Mouse (Mus musculus) midbrain, embryonic 12.5 days (tissue): ENCODE results near the gene Arhgap23. TPM values are rescaled to one million over a fixed set of nuclear protein-coding genes. Genes with fewer than 3 reads are reported as not detected.

Experiments
- ATAC-seq: fragments of 200-750 bp; cut with Nextera tagmentation; 2 replicates; pipeline ENCODE4 v1.8.0; 2017; ENCODE audit warnings: low read depth, moderate TSS enrichment, moderate library complexity; ENCODE audit not compliant: low FRiP score
- H3K27ac ChIP-seq: fragments of 300-500 bp; sonication (generic); replicated peaks from 2 replicates; pipeline ENCODE4 v1.5.1; 2016; ENCODE audit warnings: mild to moderate bottlenecking
- H3K27me3 ChIP-seq: fragments of 300-500 bp; sonication (generic); 2 replicates; pipeline ENCODE4 v1.6.1; 2016; ENCODE audit warnings: mild to moderate bottlenecking
- H3K36me3 ChIP-seq: fragments of 300-500 bp; sonication (generic); 2 replicates; pipeline ENCODE4 v1.6.1; 2016
- H3K4me1 ChIP-seq: fragments of 300-500 bp; sonication (generic); 2 replicates; pipeline ENCODE4 v1.6.1; 2016
- H3K4me2 ChIP-seq: fragments of 300-500 bp; sonication (generic); replicated peaks from 2 replicates; pipeline ENCODE4 v1.6.1; 2016; ENCODE audit warnings: mild to moderate bottlenecking, moderate library complexity
- H3K4me3 ChIP-seq: fragments of 300-500 bp; sonication (generic); 2 replicates; pipeline ENCODE4 v1.5.1; 2016; ENCODE audit warnings: mild to moderate bottlenecking
- H3K9ac ChIP-seq: fragments of 300-500 bp; sonication (generic); replicated peaks from 2 replicates; pipeline ENCODE4 v1.6.1; 2016; ENCODE audit warnings: mild to moderate bottlenecking, moderate library complexity
- H3K9me3 ChIP-seq: fragments of 300-500 bp; sonication (generic); 2 replicates; pipeline ENCODE4 v1.6.1; 2016; ENCODE audit warnings: mild to moderate bottlenecking
- WGBS: fragments of 180-500 bp; shearing (Covaris S2); methylation state at CpG from one replicate; pipeline ENCODE4 v1.1.7; 2016; 5-methylcytosine and 5-hydroxymethylcytosine counted together
- polyA plus RNA-seq: library from polyadenylated mRNA; unstranded; fragments of >200 nt; fragmentation: Nextera tagmentation; extraction: Ambion mirVana; gene quantifications from 2 replicates; pipeline ENCODE4 v1.2.1, GENCODE M21; 2016

Arhgap23 gene
- polyA plus RNA-seq, 1 experiment from 2014 or later, result 6.3 TPM

DNA sequence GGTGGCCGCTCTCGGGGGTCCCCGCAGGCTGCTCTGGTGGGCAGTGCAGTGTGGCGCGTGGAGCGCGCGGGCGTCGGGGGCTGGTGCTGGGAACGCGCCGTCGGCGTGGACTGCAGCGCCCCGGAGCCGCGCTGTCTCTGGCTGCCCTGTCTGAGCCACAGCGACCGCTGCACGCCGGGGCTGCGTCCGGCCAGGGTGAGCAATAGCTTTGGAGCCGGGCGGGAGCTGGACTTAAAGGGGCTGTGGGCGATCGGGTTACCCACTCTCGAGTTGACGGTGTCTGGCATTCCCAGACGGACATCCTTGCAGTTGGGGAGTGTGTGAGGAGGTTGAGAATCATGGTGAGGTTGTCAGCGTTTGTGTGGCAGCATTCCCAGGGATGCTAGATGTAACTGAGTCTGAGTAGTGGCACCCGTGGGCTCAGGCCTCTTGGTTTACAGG lies 25.1 kb downstream of the Arhgap23 start:
- Histone ChIP-seq H3K4me3 (peak overlapping the region; percentile 45), H3K27ac (0 out of 2 replicates have a peak overlapping the region, but pooled peaks have one; percentile 12), H3K9ac (peak overlapping the region; percentile 50), H3K4me1 (peaks cover 30% of the 10 kb centered on the region), H3K27me3 (peaks cover 77% of the 10 kb centered on the region), H3K36me3 (no peaks in the 10 kb centered on the region), H3K9me3 (no peaks in the 10 kb centered on the region), H3K4me2 (peak overlapping the region; percentile 55)
- ATAC-seq, result no peak
- 4% methylated on average over 34 of the region's 34 CpGs for WGBS

DNA sequence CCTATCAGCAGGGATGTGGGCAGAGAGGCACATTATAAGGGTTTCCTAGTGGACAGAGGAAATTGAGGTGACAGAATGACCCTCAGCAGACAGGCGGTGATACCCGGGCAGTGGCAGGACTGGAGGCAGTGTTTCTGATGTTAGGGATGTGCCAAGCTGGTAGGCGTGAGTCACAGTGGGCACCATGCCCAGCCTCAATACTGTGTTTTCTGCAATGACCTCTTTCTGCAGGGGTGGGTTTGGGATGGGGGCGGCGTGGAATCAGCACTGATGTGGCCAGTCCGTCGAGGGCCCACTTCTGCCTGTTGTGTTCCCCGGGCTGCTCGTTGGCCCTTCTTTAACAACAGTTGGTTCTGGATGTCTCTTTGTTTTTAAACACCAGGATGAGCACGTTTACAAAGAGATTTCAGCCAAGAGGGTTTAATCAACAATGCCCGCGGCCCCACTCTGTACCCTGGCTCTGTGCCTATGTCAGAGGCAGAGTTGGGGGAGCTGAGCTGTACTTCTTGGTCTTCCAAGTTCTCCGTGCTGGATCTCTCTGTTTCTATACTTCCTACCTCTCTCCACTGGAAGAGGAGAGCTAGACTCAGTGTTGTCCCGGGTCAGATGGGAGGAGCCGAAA lies 25.8 kb downstream of the Arhgap23 start:
- peaks cover 73% of the 10 kb centered on the region for H3K27me3 ChIP-seq
- no peak for ATAC-seq
- H3K36me3 ChIP-seq, result no peaks in the 10 kb centered on the region
- H3K4me3 ChIP-seq, result peak overlapping the region; percentile 45; the same call in 1 of the 2 replicates
- H3K4me2 ChIP-seq, result peak overlapping the region; percentile 55; the same call in 1 of the 2 replicates
- 61% methylated on average over 15 of the region's 15 CpGs for WGBS
- H3K4me1 ChIP-seq, result peaks cover 26% of the 10 kb centered on the region
- H3K9ac ChIP-seq, result no peak overlapping the region
- no peak overlapping the region for H3K27ac ChIP-seq
- no peaks in the 10 kb centered on the region for H3K9me3 ChIP-seq

DNA sequence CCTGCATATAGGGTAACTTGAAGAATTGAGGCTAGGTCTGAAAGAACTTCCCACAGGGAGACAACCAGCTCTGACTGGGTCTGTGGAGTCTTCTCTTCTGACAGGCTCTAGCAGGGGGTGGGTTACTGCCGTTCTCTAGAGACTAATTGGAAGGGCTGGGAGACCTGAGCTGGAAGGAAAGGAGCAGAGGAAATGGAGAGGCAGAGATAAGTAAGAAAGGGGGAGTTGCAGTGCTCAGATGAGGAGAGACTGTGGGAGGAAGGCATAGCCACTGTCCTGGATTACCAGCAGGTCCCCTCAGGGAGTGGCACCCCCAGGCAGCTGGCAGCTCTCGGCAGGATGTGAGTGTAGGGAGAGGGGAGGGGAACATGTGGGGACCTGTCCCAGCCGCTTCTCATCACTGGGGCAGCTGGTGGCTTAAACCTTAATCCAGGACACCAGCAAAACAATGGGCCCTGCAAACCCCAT lies 26.4 kb downstream of the Arhgap23 start:
- H3K4me3 ChIP-seq, result 0 out of 2 replicates have a peak overlapping the region, but pooled peaks have one; percentile 0
- ATAC-seq, result peak; percentile 49; the same call in 1 of the 2 replicates
- H3K9me3 ChIP-seq, result no peaks in the 10 kb centered on the region
- 2% methylated on average over 3 of the region's 3 CpGs for WGBS
- H3K27me3 ChIP-seq, result peaks cover 67% of the 10 kb centered on the region
- H3K27ac ChIP-seq, result no peak overlapping the region; the same call in 1 of the 2 replicates
- H3K36me3 ChIP-seq, result no peaks in the 10 kb centered on the region
- peaks cover 26% of the 10 kb centered on the region for H3K4me1 ChIP-seq
- no peak overlapping the region for H3K4me2 ChIP-seq
- no peak overlapping the region for H3K9ac ChIP-seq

DNA sequence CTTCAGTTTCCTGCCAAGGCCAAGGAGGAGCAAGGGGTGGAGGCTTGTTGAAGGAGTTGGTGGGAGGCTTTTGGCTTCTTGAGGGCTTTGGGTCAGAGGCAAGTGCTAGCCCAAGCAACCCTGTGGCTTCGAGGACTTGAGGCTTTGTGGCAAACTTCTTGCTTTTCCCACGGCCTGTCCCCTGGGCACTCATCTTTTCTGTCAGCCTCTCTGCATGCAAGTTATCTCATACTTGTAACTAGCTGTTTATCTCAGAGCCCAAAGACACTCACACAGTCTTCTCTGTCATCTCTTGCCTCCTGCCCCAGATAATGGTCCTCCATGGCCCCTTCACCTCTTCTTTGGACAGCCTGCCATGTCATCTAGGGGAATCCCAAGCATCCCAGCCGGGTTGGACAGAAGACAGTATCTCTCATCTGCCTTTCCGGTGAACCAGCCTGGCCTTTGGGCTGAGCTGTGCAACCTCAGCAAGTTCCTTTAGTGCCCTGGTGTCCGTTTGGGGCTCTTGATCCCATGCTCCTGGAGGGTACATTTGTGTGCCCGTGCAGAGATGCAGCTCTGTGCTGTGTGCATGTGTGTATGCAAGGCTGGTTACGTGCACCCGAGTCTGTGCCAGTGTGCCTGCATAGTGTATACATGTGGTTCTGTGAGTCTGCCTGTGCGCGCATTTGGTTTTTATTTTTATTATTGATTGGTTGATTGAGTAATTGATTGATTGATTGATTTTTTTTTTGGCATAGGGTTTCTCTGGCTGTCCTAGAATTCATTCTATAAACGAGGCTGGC lies 27.8 kb downstream of the Arhgap23 start:
- H3K27me3 ChIP-seq, result peaks cover 60% of the 10 kb centered on the region

DNA sequence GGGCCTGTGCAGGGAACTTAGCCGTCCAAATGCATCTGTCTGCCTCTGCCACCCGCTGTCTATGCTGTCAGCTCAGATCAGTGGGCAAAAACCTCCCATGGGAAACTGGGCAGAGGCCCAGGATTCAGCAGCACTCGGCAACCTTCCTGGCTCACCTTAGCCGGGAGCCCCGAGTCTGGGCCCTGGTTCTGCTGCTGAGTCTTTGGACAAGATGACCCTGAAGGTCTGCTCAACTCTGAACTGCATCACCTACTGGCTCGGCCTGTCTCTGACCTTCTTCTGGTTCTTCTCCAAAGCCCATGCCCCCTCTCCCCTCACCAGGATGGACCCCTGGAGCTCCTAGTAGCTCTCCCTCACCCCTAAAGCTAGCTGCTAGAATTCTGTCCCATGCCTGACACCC lies 30.3 kb downstream of the Arhgap23 start:
- H3K27ac ChIP-seq, result no peak overlapping the region
- no peak overlapping the region for H3K4me2 ChIP-seq
- 81% methylated on average over 6 of the region's 6 CpGs for WGBS
- H3K27me3 ChIP-seq, result peaks cover 34% of the 10 kb centered on the region
- no peak overlapping the region for H3K9ac ChIP-seq
- H3K9me3 ChIP-seq, result no peaks in the 10 kb centered on the region
- no peak for ATAC-seq
- peaks cover 22% of the 10 kb centered on the region for H3K4me1 ChIP-seq
- H3K36me3 ChIP-seq, result no peaks in the 10 kb centered on the region
- H3K4me3 ChIP-seq, result no peak overlapping the region

More for the DNA sequence above, 27.8 kb downstream of the Arhgap23 start:
- 0 out of 2 replicates have a peak overlapping the region, but pooled peaks have one; percentile 17 for H3K9ac ChIP-seq
- H3K36me3 ChIP-seq, result no peaks in the 10 kb centered on the region
- no peaks in the 10 kb centered on the region for H3K9me3 ChIP-seq
- ATAC-seq, result no peak
- peaks cover 20% of the 10 kb centered on the region for H3K4me1 ChIP-seq
- no peak overlapping the region for H3K4me2 ChIP-seq
- 89% methylated on average over 11 of the region's 11 CpGs for WGBS
- no peak overlapping the region for H3K4me3 ChIP-seq
- H3K27ac ChIP-seq, result no peak overlapping the region

DNA sequence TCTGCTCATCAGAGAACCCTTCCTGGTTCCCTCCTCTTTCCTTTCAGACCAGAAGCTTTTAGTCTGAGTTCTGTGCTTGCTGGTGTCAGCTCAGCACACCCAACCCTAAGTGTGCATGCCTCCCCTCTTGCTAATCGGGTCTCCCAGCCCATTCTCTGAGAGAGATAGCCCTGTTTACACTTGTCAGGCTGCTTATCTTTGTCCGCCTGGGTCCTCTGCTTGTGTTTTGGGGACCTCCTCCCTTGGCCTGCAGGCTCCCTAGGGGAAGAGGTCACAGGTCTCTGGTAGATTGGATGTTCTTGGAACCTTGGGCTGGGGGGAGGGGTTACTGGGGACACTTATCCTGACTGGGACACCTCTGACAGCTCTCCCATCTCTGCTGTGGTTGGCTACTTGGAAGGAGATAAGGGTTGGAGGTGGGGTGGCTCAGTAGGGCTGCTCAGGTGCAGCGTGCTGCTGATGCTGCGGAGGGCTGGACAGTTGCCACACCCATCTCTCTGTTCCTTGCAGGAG lies 30.7 kb downstream of the Arhgap23 start:
- Histone ChIP-seq H3K36me3 (no peaks in the 10 kb centered on the region), H3K4me1 (peaks cover 27% of the 10 kb centered on the region), H3K4me3 (no peak overlapping the region), H3K9me3 (no peaks in the 10 kb centered on the region), H3K27me3 (peaks cover 30% of the 10 kb centered on the region), H3K9ac (no peak overlapping the region), H3K4me2 (no peak overlapping the region), H3K27ac (no peak overlapping the region)
- 61% methylated on average over 2 of the region's 4 CpGs for WGBS
- no peak for ATAC-seq

DNA sequence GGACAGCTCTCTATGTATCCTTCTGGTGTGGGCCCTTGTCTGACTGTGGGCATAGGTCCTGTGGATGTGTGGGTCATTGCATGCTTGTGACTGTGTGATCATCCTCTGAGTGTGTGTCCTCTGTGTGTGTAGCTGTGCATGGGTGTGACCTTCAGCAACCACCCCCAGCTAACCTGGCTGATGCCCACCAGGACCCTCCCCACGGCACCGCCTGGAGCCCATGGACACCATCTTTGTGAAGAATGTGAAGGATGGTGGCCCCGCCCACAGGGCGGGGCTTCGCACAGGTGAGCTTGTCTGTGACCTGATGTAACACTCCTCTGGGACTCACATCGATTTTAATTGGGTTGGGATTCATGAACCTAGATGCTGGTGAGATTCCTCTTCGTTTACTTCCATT lies 32.6 kb downstream of the Arhgap23 start:
- 78% methylated on average over 7 of the region's 7 CpGs for WGBS
- no peak for ATAC-seq

DNA sequence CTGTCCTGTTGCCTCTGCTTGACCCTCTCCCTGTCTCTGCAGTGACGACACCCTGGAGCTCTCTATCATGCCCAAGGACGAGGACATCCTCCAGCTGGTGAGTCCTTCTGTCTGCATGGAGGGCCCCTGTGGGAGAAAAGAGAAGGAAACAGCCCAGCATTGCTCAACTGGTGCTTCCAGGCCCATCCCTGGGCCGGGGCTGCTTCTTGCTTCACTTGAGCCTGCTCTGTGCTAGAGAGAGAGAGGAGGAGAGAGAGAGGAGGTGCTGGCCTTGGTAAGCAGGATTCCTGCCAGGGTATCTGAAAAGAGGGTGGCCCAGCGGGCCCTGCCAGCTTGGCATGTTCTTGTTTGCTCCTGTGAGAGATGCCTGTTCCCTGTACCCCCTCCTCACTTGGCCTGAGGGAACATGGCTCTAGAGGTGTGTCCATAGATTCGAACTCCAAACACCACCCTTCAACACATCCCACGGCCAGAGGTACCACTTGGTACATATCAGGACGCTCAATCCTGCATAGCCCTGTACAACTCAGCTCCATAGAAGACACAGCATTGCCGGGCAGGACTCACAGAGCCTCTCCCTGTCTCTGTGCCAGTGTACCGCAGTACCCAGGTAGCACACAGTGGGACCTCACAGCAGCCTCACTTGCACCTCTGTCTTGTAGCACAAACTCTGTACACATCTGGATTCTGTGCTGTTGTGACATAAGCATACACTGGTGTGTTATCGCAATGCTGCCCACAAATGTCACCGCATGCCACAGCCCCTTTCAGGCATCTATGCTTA lies 33.5 kb downstream of the Arhgap23 start:
- H3K4me1 ChIP-seq, result peaks cover 24% of the 10 kb centered on the region
- H3K9me3 ChIP-seq, result no peaks in the 10 kb centered on the region
- peaks cover 6% of the 10 kb centered on the region for H3K27me3 ChIP-seq
- H3K27ac ChIP-seq, result no peak overlapping the region
- H3K4me3 ChIP-seq, result no peak overlapping the region
- WGBS, result 89% methylated on average over 11 of the region's 11 CpGs
- H3K9ac ChIP-seq, result no peak overlapping the region
- H3K36me3 ChIP-seq, result peaks cover 14% of the 10 kb centered on the region
- ATAC-seq, result no peak
- no peak overlapping the region for H3K4me2 ChIP-seq

More for the DNA sequence above, 32.6 kb downstream of the Arhgap23 start:
- Histone ChIP-seq H3K27ac (no peak overlapping the region), H3K4me3 (no peak overlapping the region), H3K4me1 (peaks cover 24% of the 10 kb centered on the region), H3K4me2 (no peak overlapping the region), H3K36me3 (peaks cover 11% of the 10 kb centered on the region; the same call in 1 of the 2 replicates), H3K9me3 (no peaks in the 10 kb centered on the region), H3K9ac (no peak overlapping the region), H3K27me3 (peaks cover 11% of the 10 kb centered on the region)

DNA sequence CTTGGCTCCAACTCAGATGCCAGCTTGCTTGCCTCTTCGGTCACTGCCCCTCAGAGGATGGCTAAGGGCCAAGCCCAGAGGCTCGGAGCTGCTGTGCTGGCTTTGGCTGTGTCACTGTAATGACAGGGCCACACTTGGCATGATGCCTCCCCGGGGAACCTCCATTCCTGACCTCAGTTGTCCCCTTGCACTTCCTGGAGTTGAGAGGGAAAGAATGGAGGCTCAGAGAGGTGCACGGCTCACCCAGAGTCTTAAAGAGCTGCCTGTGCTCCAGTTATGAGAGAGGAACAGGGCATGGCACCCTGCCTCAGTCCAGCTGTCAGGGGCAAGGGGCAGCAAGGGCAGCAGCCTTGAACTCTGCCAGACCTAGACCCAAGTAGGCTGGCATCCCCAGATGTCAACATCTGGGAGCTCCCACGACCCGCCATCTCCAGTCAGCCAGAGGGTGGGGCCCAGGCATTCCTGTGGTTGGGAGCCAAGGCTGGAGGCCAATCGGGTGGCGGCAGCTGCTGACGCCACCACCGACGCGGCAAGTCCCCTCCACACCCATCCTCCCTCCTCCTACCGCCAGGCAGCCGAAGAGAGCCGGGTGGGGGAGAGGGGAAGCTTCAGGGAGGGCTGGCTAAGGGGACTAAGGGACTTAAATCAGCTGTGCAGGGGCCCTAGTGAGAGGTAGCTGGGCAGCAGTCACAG lies 34.4 kb downstream of the Arhgap23 start:
- Histone ChIP-seq H3K9me3 (no peaks in the 10 kb centered on the region), H3K4me3 (peak overlapping the region; percentile 51), H3K27ac (peak overlapping the region; percentile 43; the same call in 1 of the 2 replicates), H3K4me1 (peaks cover 24% of the 10 kb centered on the region), H3K36me3 (peaks cover 21% of the 10 kb centered on the region), H3K4me2 (peak overlapping the region; percentile 58), H3K27me3 (no peaks in the 10 kb centered on the region), H3K9ac (peak overlapping the region; percentile 68)
- peak; percentile 88 for ATAC-seq
- 14% methylated on average over 15 of the region's 15 CpGs for WGBS

DNA sequence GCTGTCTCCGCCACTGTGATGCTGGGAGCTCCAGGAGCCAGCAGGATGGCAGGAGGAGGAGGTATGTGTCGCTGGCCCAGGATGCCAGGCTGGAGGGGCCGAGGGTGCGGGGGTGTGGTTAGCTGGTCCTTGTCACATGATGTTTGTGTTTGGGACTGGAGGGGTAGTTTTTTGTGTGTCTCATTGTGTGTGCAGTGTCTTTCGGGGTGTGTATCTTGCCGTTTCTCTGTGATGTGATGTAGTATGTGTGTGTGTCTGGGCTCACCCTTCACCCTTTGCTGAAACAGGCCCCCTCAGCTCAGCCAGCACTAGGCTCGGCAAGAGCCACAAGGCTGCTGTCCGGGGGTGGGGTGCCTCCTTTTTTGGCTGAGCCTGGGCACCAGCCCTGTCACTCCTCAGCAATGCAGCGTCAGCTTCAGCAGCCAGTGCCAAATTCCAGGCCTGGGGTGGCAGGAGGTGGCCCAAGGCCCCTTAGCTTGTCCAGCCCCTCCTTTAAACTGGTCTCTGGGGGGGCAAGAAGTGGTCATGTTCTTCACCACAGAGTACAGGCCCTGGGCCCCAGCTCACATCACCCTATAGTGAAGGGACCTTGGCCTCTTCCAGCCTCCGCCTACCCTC lies 35.1 kb downstream of the Arhgap23 start:
- H3K9me3 ChIP-seq, result no peaks in the 10 kb centered on the region
- H3K4me1 ChIP-seq, result peaks cover 24% of the 10 kb centered on the region
- H3K9ac ChIP-seq, result peak overlapping the region; percentile 68
- H3K27me3 ChIP-seq, result no peaks in the 10 kb centered on the region
- H3K36me3 ChIP-seq, result peaks cover 21% of the 10 kb centered on the region
- H3K4me2 ChIP-seq, result peak overlapping the region; percentile 58
- peak overlapping the region; percentile 51 for H3K4me3 ChIP-seq
- WGBS, result 29% methylated on average over 10 of the region's 10 CpGs
- no peak; the same call in none of the 2 replicates for ATAC-seq
- peak overlapping the region; percentile 43; the same call in 1 of the 2 replicates for H3K27ac ChIP-seq
